Mouse (Mus musculus): ENCODE results near the gene Pdia4.

- TF ChIP-seq ZKSCAN1 (IDR thresholded peaks at IDR 0.05; ENCODE audit: low read depth, low read length) (no peak), CTCF (IDR thresholded peaks at IDR 0.05 in 2 of 3, conservative IDR thresholded peaks at IDR 0.05 in 1 of 3; ENCODE audit: control insufficient read depth in 1 of 3, insufficient read depth in 1 of 3, low read depth in 2 of 3, low read length in 3 of 3, poor library complexity in 1 of 3, severe bottlenecking in 1 of 3) (no peak), ZNF384 (IDR thresholded peaks at IDR 0.05; ENCODE audit: low read depth, low read length) (no peak), GABPA (IDR thresholded peaks at IDR 0.05; ENCODE audit: low read depth, low read length) (no peak), GATA1 (IDR thresholded peaks at IDR 0.05; ENCODE audit: low read depth, low read length) (no peak), POLR2A (IDR thresholded peaks at IDR 0.05; ENCODE audit: control insufficient read depth in 1 of 2, insufficient read depth in 1 of 2, low read depth in 1 of 2, low read length in 2 of 2, poor library complexity in 1 of 2) (no peak), MYB (IDR thresholded peaks at IDR 0.05; ENCODE audit: low read depth, low read length) (no peak), HCFC1 (IDR thresholded peaks at IDR 0.05; ENCODE audit: low read depth, low read length) (no peak), RCOR1 (IDR thresholded peaks at IDR 0.05; ENCODE audit: low read depth, low read length) (no peak), POLR2AphosphoS5 (IDR thresholded peaks at IDR 0.05; ENCODE audit: borderline replicate concordance, low read depth, low read length) (no peak), MAZ (IDR thresholded peaks at IDR 0.05; ENCODE audit: low read depth, low read length) (no peak), EP300 (IDR thresholded peaks at IDR 0.05; ENCODE audit: low read depth in 1 of 2, low read length in 2 of 2) (no peak), ETS1 (IDR thresholded peaks at IDR 0.05; ENCODE audit: low read depth, low read length) (no peak)
Observed at GRCm38 (mm10) chr6:47790745-47791144, 22.5 kb downstream of the Pdia4 start.
